Mouse (Mus musculus) C2C12 (cell line): ENCODE data around the gene Dpy19l2. TPM values are rescaled to one million over a fixed set of nuclear protein-coding genes. Genes with fewer than 3 reads are reported as not detected.
"Not testable (repeated sequence)": the region's sequence is repeated elsewhere in the genome, so short reads cannot be mapped to it uniquely, and the experiment has no call there.

Experiments
- H3K27me3 ChIP-seq: one replicate; pipeline ENCODE4 v1.6.1; 2011; ENCODE audit not compliant: control insufficient read depth, insufficient read depth, insufficient read length
- H3K36me3 ChIP-seq: one replicate; pipeline ENCODE4 v1.6.1; 2011; ENCODE audit not compliant: control insufficient read depth, insufficient read depth
- H3K4me3 ChIP-seq: one replicate; pipeline ENCODE4 v1.5.1; 2011; ENCODE audit warnings: mild to moderate bottlenecking, control low read depth; ENCODE audit not compliant: poor library complexity, insufficient read depth, severe bottlenecking
- H3K79me2 ChIP-seq: one replicate; pipeline ENCODE4 v1.6.1; 2011; ENCODE audit not compliant: control insufficient read depth, insufficient read depth
- H3K79me3 ChIP-seq: one replicate; pipeline ENCODE4 v1.6.1; 2011; ENCODE audit warnings: low read depth, control low read depth
- H3ac ChIP-seq: one replicate; pipeline ENCODE3; 2011; ENCODE audit warnings: low read depth; ENCODE audit not compliant: control insufficient read depth, insufficient read length
- CEBPB ChIP-seq: IDR thresholded peaks from one replicate; pipeline ENCODE4 v1.6.1; 2011; ENCODE audit warnings: low read depth, mild to moderate bottlenecking, control low read depth, moderate library complexity
- CTCF ChIP-seq: IDR thresholded peaks from one replicate; pipeline ENCODE4 v1.5.1; 2011; ENCODE audit not compliant: control insufficient read depth, insufficient read depth, insufficient read length
- FOSL1 ChIP-seq: IDR thresholded peaks from one replicate; pipeline ENCODE4 v1.8.0; 2011; ENCODE audit warnings: mild to moderate bottlenecking, low read length; ENCODE audit not compliant: poor library complexity, insufficient read depth, severe bottlenecking
- MAX ChIP-seq: IDR thresholded peaks from one replicate; pipeline ENCODE4 v1.6.1; 2011; ENCODE audit warnings: mild to moderate bottlenecking, control low read depth
- MYOD1 ChIP-seq: IDR thresholded peaks from one replicate; pipeline ENCODE4 v1.6.1; 2011; ENCODE audit warnings: low read depth; ENCODE audit not compliant: control insufficient read depth, insufficient read length
- MYOG ChIP-seq: IDR thresholded peaks from one replicate; pipeline ENCODE4 v1.6.1; 2011; ENCODE audit not compliant: control insufficient read depth, insufficient read length; ENCODE audit errors: extremely low read depth
- USF1 ChIP-seq: IDR thresholded peaks from one replicate; pipeline ENCODE4 v1.6.1; 2011; ENCODE audit warnings: low read depth, mild to moderate bottlenecking, control low read depth, moderate library complexity
- long read RNA-seq, 2 experiments: library from polyadenylated mRNA; unstranded; transcript quantifications; one replicate each; pipeline ENCODE4 v2.0.0; 2019 to 2020
- polyA plus RNA-seq: library from polyadenylated mRNA; unstranded; fragments of >200 nt; fragmentation: generic; extraction: Trizol; gene quantifications from one replicate; pipeline ENCODE4 v1.2.1, GENCODE M21; 2012; ENCODE audit warnings: missing spikeins

The Dpy19l2 gene
- polyA plus RNA-seq: not detected
- long read RNA-seq, experiment 1: 0 reads
- long read RNA-seq, experiment 2: 0 reads

DNA sequence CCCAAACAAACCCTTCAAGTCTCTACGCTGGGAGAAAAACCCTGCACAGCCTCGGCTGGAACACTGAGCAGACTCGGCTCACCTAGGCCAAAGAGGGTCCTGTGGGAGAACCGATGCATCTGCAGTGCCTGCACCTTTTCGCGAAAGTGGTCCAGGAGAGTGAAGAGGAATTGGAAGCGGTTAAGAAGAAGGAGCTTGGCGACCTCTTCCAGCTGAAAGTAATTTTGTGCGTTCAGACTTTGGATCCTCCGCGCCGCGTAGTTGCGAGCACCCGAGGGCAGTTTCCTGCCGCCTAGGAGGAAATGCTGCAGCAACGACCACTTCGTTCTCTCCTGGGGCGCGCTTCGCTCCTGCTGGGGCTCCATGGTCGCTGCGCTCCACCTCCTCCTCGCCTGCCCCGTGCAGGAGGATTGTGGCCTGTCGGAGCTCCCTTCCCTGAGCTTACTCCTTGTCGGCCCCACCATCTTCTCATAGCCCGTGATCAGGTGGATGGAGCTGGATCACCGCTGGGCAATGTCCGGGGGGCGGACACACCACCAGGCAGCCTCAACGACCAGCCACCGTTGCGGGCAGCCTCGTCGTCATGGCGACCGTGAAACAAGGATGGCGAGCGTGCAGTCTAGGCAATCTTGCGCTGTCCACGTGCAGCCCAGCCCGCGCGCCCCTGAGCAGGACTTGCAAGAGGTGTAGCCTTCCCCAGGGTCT lies at the start of gene Dpy19l2:
Gene Dpy19l2 (minus strand): TSS at position 594 of the 705 bp plus-strand sequence.
- H3K4me3 ChIP-seq: no peak within 1 kb of the TSS
- peaks cover 8% of the 10 kb centered on the region for H3K27me3 ChIP-seq
- H3K79me3 ChIP-seq: no peaks in the 10 kb centered on the region
- H3ac ChIP-seq: no peak within 1 kb of the TSS
- TF ChIP-seq CEBPB (no peak), USF1 (no peak), MAX (no peak), MYOG (no peak), MYOD1 (no peak), FOSL1 (no peak), CTCF (no peak)
- H3K36me3 ChIP-seq: no peaks in the 10 kb centered on the region
- H3K79me2 ChIP-seq: no peaks in the 10 kb centered on the region

DNA sequence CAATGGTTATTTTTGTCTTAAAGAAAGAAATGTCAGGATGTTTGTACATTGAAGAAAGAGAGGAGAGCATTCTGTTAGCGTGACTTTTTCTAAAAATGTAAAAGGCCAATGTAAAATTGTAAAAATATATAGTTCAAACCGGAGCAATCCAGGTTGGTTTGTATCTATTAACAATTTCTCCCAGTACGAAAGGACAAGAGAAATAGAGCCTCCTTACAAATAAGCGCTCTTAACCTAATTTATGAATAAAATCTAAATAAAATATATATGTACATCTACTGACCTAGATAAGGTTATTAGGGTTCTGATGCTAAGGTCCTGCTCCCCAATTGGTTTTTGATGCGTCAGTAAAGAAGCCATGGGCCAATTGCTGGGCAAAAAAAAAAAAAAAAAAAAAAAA lies 48.9 kb upstream of the Dpy19l2 start:
- Histone ChIP-seq H3K4me3 (no peak overlapping the region), H3K36me3 (no peaks in the 10 kb centered on the region), H3K79me2 (no peaks in the 10 kb centered on the region), H3K79me3 (no peaks in the 10 kb centered on the region), H3ac (no peak overlapping the region), H3K27me3 (no peaks in the 10 kb centered on the region)
- TF ChIP-seq MAX (no peak), MYOG (no peak), CEBPB (no peak), FOSL1 (no peak), MYOD1 (no peak), USF1 (no peak), CTCF (no peak)

DNA sequence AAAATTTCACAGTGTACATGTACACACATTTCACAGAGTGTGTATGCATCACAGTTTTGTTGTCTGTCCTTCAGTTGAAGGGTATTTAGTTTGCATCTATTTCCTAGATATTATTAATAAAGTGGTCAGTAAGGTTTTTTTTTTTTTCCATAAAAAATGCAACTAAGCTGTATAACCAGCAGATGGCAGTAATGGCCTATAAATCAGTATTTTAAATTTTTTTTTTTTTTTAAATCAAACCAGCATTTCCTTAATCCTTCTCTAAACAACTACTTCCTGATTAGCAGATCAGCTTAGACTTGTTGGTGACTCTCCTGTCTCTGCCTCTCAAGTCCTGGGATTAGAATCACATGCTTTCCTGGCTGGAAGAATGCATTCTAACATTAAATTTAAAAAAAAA lies 5.2 kb upstream of the Dpy19l2 start:
- Histone ChIP-seq H3ac (no peak overlapping the region), H3K36me3 (no peaks in the 10 kb centered on the region), H3K27me3 (no peaks in the 10 kb centered on the region), H3K79me2 (no peaks in the 10 kb centered on the region), H3K79me3 (no peaks in the 10 kb centered on the region), H3K4me3 (no peak overlapping the region)
- TF ChIP-seq MYOD1: no peak
- no peak for TF ChIP-seq MYOG
- TF ChIP-seq MAX: no peak
- no peak for TF ChIP-seq FOSL1
- TF ChIP-seq USF1: no peak

DNA sequence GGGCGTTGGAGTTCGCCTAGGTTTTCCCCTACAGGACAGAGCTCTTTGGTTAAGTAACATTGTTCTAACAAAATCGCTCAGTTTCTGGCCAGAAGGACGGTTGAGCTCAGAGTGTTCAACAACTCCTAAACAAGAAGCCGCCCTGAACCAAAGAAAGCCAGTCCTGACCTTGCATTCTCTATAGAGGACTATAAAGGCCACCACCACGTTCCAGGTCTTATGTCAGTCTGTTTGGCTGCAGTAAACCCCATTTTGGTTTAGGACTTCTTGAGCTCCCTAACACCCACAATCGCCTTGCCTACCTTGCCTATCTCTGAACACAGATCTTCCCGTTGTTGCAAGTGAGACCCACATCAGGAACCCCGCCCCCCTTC lies 299 bp upstream of the Dpy19l2 start:
- no peak for TF ChIP-seq FOSL1
- no peak for TF ChIP-seq MAX
- TF ChIP-seq USF1: no peak
- no peak for TF ChIP-seq MYOG
- TF ChIP-seq MYOD1: no peak
- TF ChIP-seq CTCF: no peak
- no peak for TF ChIP-seq CEBPB

DNA sequence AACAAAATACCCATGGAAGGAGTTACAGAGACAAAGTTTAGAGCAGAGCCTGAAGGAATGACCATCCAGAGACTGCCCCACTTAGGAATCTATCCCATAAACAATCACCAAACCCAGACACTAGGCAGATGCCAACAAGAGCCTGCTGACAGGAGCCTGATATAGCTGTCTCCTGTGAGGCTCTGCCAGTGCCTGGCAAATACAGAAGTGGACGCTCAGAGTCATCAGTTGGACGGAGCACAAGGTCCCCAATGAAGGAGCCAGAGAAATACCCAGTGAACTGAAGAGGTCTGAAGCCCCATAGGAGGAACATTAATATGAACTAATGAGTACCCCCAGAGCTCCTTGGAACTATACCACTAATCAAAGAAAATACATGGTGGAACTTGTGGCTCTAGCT lies 58.8 kb downstream of the Dpy19l2 start:
- not testable (repeated sequence) for H3K27me3 ChIP-seq, H3K79me3 ChIP-seq, H3K79me2 ChIP-seq, H3K36me3 ChIP-seq, H3K4me3 ChIP-seq, H3ac ChIP-seq

More for the DNA sequence above, 299 bp upstream of the Dpy19l2 start:
- no peak overlapping the region for H3ac ChIP-seq
- no peaks in the 10 kb centered on the region for H3K36me3 ChIP-seq
- H3K4me3 ChIP-seq: no peak overlapping the region
- H3K27me3 ChIP-seq: peaks cover 8% of the 10 kb centered on the region
- H3K79me2 ChIP-seq: no peaks in the 10 kb centered on the region
- no peaks in the 10 kb centered on the region for H3K79me3 ChIP-seq

DNA sequence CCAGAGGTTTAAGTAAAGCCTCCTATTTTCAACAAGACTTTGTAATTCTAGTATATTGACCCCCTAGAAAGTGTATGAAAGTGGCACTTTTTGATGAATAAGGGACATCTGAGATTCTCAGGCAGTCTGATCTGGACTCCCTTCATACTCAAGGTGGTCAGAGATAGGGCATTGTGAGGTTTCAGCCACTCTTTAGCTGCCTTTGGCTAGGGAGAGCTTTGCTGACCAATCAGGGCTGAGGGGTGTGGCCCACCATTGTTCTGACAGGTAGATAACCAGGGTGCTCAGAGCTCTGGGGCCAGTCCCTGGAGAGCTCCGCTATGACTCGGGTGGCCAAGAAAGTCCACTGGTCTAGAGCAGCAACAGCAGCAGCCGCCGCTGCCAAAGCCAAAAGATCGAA lies 71.2 kb downstream of the Dpy19l2 start, which contains the start of gene Cypt4:
Gene Cypt4 (plus strand): TSS at position 301 of the 400 bp plus-strand sequence.
- Histone ChIP-seq H3K79me2 (no peaks in the 10 kb centered on the region), H3K4me3 (no peak within 1 kb of the TSS), H3K27me3 (no peaks in the 10 kb centered on the region), H3K36me3 (no peaks in the 10 kb centered on the region), H3ac (no peak within 1 kb of the TSS), H3K79me3 (no peaks in the 10 kb centered on the region)
- no peak for TF ChIP-seq USF1
- no peak for TF ChIP-seq FOSL1
- no peak for TF ChIP-seq MYOD1
- TF ChIP-seq MYOG: no peak
- no peak for TF ChIP-seq CTCF
- no peak for TF ChIP-seq CEBPB
- TF ChIP-seq MAX: no peak
